9 mouse cellular contexts compared by ENCODE assay signal in genomic region chr8:77364472-77364871, GRCm38 (mm10).
DNase-seq lines count a peak whose midpoint lies in the region.
"Had no signal": no experiment of that assay in that cellular context is flagged by ENCODE, and none has a peak within 500 bp of the region (broad histone marks: within the 10 kb centered on the region; RNA-seq: fewer than 3 reads in every experiment).

No protein-coding gene starts in this region.

- H3K27me3 ChIP-seq in heart, embryonic 10.5 days (ENCODE audit: insufficient read depth, poor library complexity, severe bottlenecking): no peaks in the 10 kb centered on the region

- WGBS in heart, embryonic 10.5 days: 88% methylated on average over 11 of the region's 11 CpGs

- H3K4me3 ChIP-seq in heart, embryonic 10.5 days: no peak overlapping the region

- H3K36me3 ChIP-seq in heart, embryonic 10.5 days: peaks cover 7% of the 10 kb centered on the region; the same call in 1 of the 2 replicates

- no peaks in the 10 kb centered on the region for H3K4me1 ChIP-seq in heart, embryonic 10.5 days

- no peaks in the 10 kb centered on the region for H3K9me3 ChIP-seq in heart, embryonic 10.5 days

- DNase-seq in heart, adult 9 months (ENCODE audit: low spot score in 2 of 2): peak; percentile 20 to 24
- no peak for DNase-seq in heart, embryonic 10.5 days (ENCODE audit: low spot score)
- DNase-seq in heart, postnatal 14 days: peak; percentile 23 to 25
- DNase-seq in left cerebral cortex, postnatal 14 days (ENCODE audit: low spot score in 2 of 2): peak; percentile 68 to 70
- no peak for DNase-seq in ovary, postnatal 10 days (ENCODE audit: low spot score)
- no peak for DNase-seq in kidney, adult 18-20 months
- DNase-seq in adipocyte (ENCODE audit: low spot score): no peak
- DNase-seq in MN1 (ENCODE audit: low spot score): no peak
- DNase-seq: retina, postnatal 1 day had no signal

- no peak overlapping the region for H3K27ac ChIP-seq in heart, embryonic 10.5 days

- intact Hi-C loops in heart, postnatal 14 days (cut with DNase I): no loop called here
- intact Hi-C loops in left cerebral cortex, postnatal 14 days (cut with DNase I): no loop called here

Comparison
In these comparisons a context has a peak if more than half of its experiments do, and no peak if none do; other contexts are left out.
1. DNase-seq: peak in heart, adult 9 months (2 of 2), heart, postnatal 14 days (2 of 2) and left cerebral cortex, postnatal 14 days (2 of 2); none in heart, embryonic 10.5 days (single experiment), ovary, postnatal 10 days (single experiment), kidney, adult 18-20 months (single experiment), adipocyte (single experiment) and MN1 (single experiment).